Mouse (Mus musculus) liver, adult 10 weeks (tissue): ENCODE measurements around the gene Stat3. TPM values are rescaled to one million over a fixed set of nuclear protein-coding genes. Genes with fewer than 3 reads are reported as not detected.

Experiments used
- polyA plus RNA-seq: library from polyadenylated mRNA; stranded (reverse); fragments of 350-450 nt; fragmentation: Illumina TruSeq; extraction: RNeasy Lipid Tissue Mini Kit (QIAGEN cat#74804); gene quantifications from one replicate; pipeline ENCODE4 v1.2.3, GENCODE M21; 2014; ENCODE audit warnings: low read depth, low replicate concordance

Gene Stat3
- polyA plus RNA-seq: 25.1 TPM

GRCm38 (mm10) chr11:100939512-100940151 lies at the start of gene Stat3:
TSS of gene Stat3 (minus strand) at chr11:100939540.

GRCm38 (mm10) chr11:100970557-100970937 lies 31.2 kb upstream of the Stat3 start, which contains the start of gene Cavin1:
TSS of gene Cavin1 (minus strand) at chr11:100970887.

GRCm38 (mm10) chr11:100858935-100859578 lies 80.3 kb downstream of the Stat3 start, which contains the start of gene Stat5a:
TSS of gene Stat5a (plus strand) at chr11:100859351.

GRCm38 (mm10) chr11:100850038-100850777 lies 89.1 kb downstream of the Stat3 start, which contains the start of gene Stat5b:
TSS of gene Stat5b (minus strand) at chr11:100850724.

Other genes with a start within 250 kb of the Stat3 start
- not detected for gene Zfp385c, start 247.1 kb downstream of the Stat3 start, polyA plus RNA-seq
- 4.0 TPM for gene Dhx58, start 235.3 kb downstream of the Stat3 start, polyA plus RNA-seq
- 1.1 TPM for gene Kat2a, start 227.1 kb downstream of the Stat3 start, polyA plus RNA-seq
- not detected for gene Hspb9, start 225.7 kb downstream of the Stat3 start, polyA plus RNA-seq
- gene Rab5c, start 201.3 kb downstream of the Stat3 start, polyA plus RNA-seq: 26.6 TPM
- not detected for gene Kcnh4, start 179.6 kb downstream of the Stat3 start, polyA plus RNA-seq
- not detected for gene Hcrt, start 176.6 kb downstream of the Stat3 start, polyA plus RNA-seq
- gene Ghdc, start 168.6 kb downstream of the Stat3 start, polyA plus RNA-seq: 2.0 TPM
- gene Stat5b, start 88.8 kb downstream of the Stat3 start, polyA plus RNA-seq: 12.6 TPM
- gene Stat5a, start 80.2 kb downstream of the Stat3 start, polyA plus RNA-seq: 3.6 TPM
- gene Cavin1, start 31.3 kb upstream of the Stat3 start, polyA plus RNA-seq: 3.3 TPM
- gene Atp6v0a1, start 69.9 kb upstream of the Stat3 start, polyA plus RNA-seq: 23.9 TPM
- 1.4 TPM for gene Naglu, start 130.5 kb upstream of the Stat3 start, polyA plus RNA-seq
- gene Hsd17b1, start 138.9 kb upstream of the Stat3 start, polyA plus RNA-seq: not detected
- gene Coasy, start 143.0 kb upstream of the Stat3 start, polyA plus RNA-seq: 11.6 TPM
- 40.8 TPM for gene Mlx, start 147.7 kb upstream of the Stat3 start, polyA plus RNA-seq
- gene Psmc3ip, start 155.9 kb upstream of the Stat3 start, polyA plus RNA-seq: not detected
- 43.4 TPM for gene Retreg3, start 180.4 kb upstream of the Stat3 start, polyA plus RNA-seq
- gene Tubg1, start 180.4 kb upstream of the Stat3 start, polyA plus RNA-seq: 1.6 TPM
- not detected for gene Tubg2, start 216.4 kb upstream of the Stat3 start, polyA plus RNA-seq
- gene Cntnap1, start 231.0 kb upstream of the Stat3 start, polyA plus RNA-seq: 0.08 TPM
- not detected for gene Plekhh3, start 231.8 kb upstream of the Stat3 start, polyA plus RNA-seq
- not detected for gene Ccr10, start 235.9 kb upstream of the Stat3 start, polyA plus RNA-seq